Comparison of ENCODE assay signal across 13 mouse cellular contexts in the genomic region with DNA sequence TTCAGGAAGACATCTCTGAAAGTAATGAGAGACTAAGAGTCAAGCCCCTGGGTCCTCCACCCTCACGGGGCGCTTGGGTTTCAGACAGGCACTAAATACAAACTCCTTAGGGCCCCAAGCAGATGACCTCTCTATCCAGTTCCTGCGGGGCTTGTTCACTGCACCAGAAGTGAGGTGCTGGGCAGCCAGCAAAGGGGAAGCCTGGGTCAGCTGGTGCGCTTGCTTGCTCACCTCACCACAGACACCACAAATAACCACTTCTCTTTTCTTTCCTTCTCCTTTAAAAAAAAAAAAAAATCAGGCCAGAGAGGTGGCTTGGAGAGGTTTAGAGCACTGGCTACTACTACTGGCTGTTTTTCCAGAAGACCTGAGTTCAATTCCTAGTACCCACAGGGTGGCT. TPM values are rescaled to one million over a fixed set of nuclear protein-coding genes. Genes with fewer than 3 reads are reported as not detected.
DNase-seq lines count a peak whose midpoint lies in the region; ATAC-seq and TF ChIP-seq lines count a peak whose summit lies in the region.
"Had no signal": no experiment of that assay in that cellular context is flagged by ENCODE, and none has a peak within 500 bp of the region (broad histone marks: within the 10 kb centered on the region; RNA-seq: fewer than 3 reads in every experiment).

No protein-coding gene starts in this region.

- H3K9me3 ChIP-seq in forebrain, embryonic 12.5 days, result no peaks in the 10 kb centered on the region

- H3K27me3 ChIP-seq in forebrain, embryonic 12.5 days, result no peaks in the 10 kb centered on the region; the same call in 1 of the 2 replicates

- H3K9ac ChIP-seq in forebrain, embryonic 12.5 days, result no peak overlapping the region

- no peak for TF ChIP-seq POLR2A in lung, adult 2 months (IDR thresholded peaks at IDR 0.05; ENCODE audit: borderline replicate concordance, extremely low read depth, low read depth, low read length)

- WGBS in lung, adult 2 months, result 82% methylated on average over 4 of the region's 4 CpGs
- WGBS in forebrain, embryonic 12.5 days, result 89% methylated on average over 4 of the region's 4 CpGs

- no peak overlapping the region for H3K4me2 ChIP-seq in forebrain, embryonic 12.5 days

- peaks cover 5% of the 10 kb centered on the region for H3K4me1 ChIP-seq in lung, adult 2 months (ENCODE audit: control insufficient read depth, insufficient read depth, low read length)
- peaks cover 29% of the 10 kb centered on the region for H3K4me1 ChIP-seq in forebrain, embryonic 12.5 days

- peak; percentile 20 for DNase-seq in lung, postnatal 14 days
- DNase-seq in lung, adult 2 months, result no peak
- DNase-seq in ovary, postnatal 10 days (ENCODE audit: low spot score), result no peak
- no peak for DNase-seq in cerebellum, adult 8-10 months
- DNase-seq: adrenal gland, adult 8-10 months; cerebellum, adult 18-20 months; heart, postnatal 10 days had no signal

- no peak for TF ChIP-seq CTCF in lung, adult 2 months (IDR thresholded peaks at IDR 0.05; ENCODE audit: insufficient read depth, low read length)

- H3K27ac ChIP-seq in forebrain, embryonic 12.5 days, result no peak overlapping the region
- H3K27ac ChIP-seq: heart, adult 2 months had no signal

- ATAC-seq in common myeloid progenitor, adult 5-6 weeks (replicated peaks; ENCODE audit: low read depth, poor library complexity, severe bottlenecking), result peak; percentile 46
- ATAC-seq in megakaryocyte, adult 5-6 weeks (ENCODE audit: poor library complexity, severe bottlenecking), result peak; percentile 80
- ATAC-seq in activated CD4-positive, CD25-positive, alpha-beta regulatory T cell, adult 4 months, result no peak
- no peak for ATAC-seq in forebrain, embryonic 12.5 days (ENCODE audit: low FRiP score)

- H3K36me3 ChIP-seq in forebrain, embryonic 12.5 days (replicated peaks), result no peaks in the 10 kb centered on the region

- no peak overlapping the region for H3K4me3 ChIP-seq in lung, adult 2 months (replicated peaks; ENCODE audit: extremely low read depth, low read depth, low read length)
- H3K4me3 ChIP-seq in forebrain, embryonic 12.5 days (replicated peaks), result no peak overlapping the region
- H3K4me3 ChIP-seq: heart, adult 2 months; myocyte had no signal

RNA-seq across cellular contexts. Expression of gene Sema4d, which starts 59.0 kb away (rescaled TPM):
- 15.0 and 23.3 TPM in 2 replicates for polyA plus RNA-seq in lung, adult 2 months (2012; rRNA removed)
- total RNA-seq in common myeloid progenitor, adult 5-6 weeks (2017), result 30.5 and 33.0 TPM in 2 replicates
- 99.8 and 110 TPM in 2 replicates for total RNA-seq in megakaryocyte, adult 5-6 weeks (2015)
- total RNA-seq in megakaryocyte, adult 5-6 weeks (2017), result 54.1 and 66.6 TPM in 2 replicates
- polyA plus RNA-seq in activated CD4-positive, CD25-positive, alpha-beta regulatory T cell, adult 4 months (2017; shearing (Covaris generic)), result 100 to 1,000 TPM; 127 to 150 TPM
- 8.2 and 11.4 TPM in 2 replicates for polyA plus RNA-seq in forebrain, embryonic 12.5 days (2016; fragmentation: Nextera tagmentation; extraction: Ambion mirVana)

Comparison
In these comparisons a context has a peak if more than half of its experiments do, and no peak if none do; other contexts are left out.
1. ATAC-seq: peak in common myeloid progenitor, adult 5-6 weeks (single experiment) and megakaryocyte, adult 5-6 weeks (single experiment); none in activated CD4-positive, CD25-positive, alpha-beta regulatory T cell, adult 4 months (single experiment) and forebrain, embryonic 12.5 days (single experiment).